Mouse (Mus musculus) cerebral cortex, adult 2 months (tissue): ENCODE data around the gene Chpt1.

Source experiments
- WGBS: fragments of 180-500 bp; shearing (Covaris S2); methylation state at CpG from one replicate; pipeline ENCODE4 v1.1.7; 2018; 5-methylcytosine and 5-hydroxymethylcytosine counted together

Chpt1 gene

GRCm38 (mm10) chr10:88494959-88495587 is 8.8 kb downstream of the Chpt1 start:
- WGBS = 86% methylated on average over 4 of the region's 4 CpGs

GRCm38 (mm10) chr10:88492658-88493057 is 11.2 kb downstream of the Chpt1 start:
- WGBS = 63% methylated on average over 8 of the region's 8 CpGs

GRCm38 (mm10) chr10:88491632-88492031 is 12.2 kb downstream of the Chpt1 start:
- WGBS = 61% methylated on average over 7 of the region's 7 CpGs

- WGBS = 93% methylated on average over 5 of the region's 5 CpGs
Observed at GRCm38 (mm10) chr10:88488629-88489028, 15.2 kb downstream of the Chpt1 start.

- 95% methylated on average over 10 of the region's 10 CpGs for whole genome bisulfite sequencing
Observed at GRCm38 (mm10) chr10:88482866-88483265, 21.0 kb downstream of the Chpt1 start.

- WGBS = 78% methylated on average over 18 of the region's 18 CpGs
Observed at GRCm38 (mm10) chr10:88460122-88460820, 43.6 kb downstream of the Chpt1 start.

- WGBS = 85% methylated on average over 33 of the region's 33 CpGs
Observed at GRCm38 (mm10) chr10:88459502-88459992, 44.3 kb downstream of the Chpt1 start, which contains the start of gene Sycp3. Gene Sycp3 (plus strand): TSS chr10:88459569.

- WGBS = 63% methylated on average over 6 of the region's 6 CpGs
Observed at GRCm38 (mm10) chr10:88457816-88458215, 46.1 kb downstream of the Chpt1 start.

- 66% methylated on average over 6 of the region's 6 CpGs for WGBS
Observed at GRCm38 (mm10) chr10:88451990-88452389, 51.9 kb downstream of the Chpt1 start.

GRCm38 (mm10) chr10:88451221-88451620 is 52.7 kb downstream of the Chpt1 start:
- 21% methylated on average over 2 of the region's 2 CpGs for WGBS

GRCm38 (mm10) chr10:88441224-88441623 is 62.6 kb downstream of the Chpt1 start:
- 81% methylated on average over 6 of the region's 6 CpGs for WGBS

- 90% methylated on average over 6 of the region's 6 CpGs for WGBS
Observed at GRCm38 (mm10) chr10:88427998-88428397, 75.9 kb downstream of the Chpt1 start.

GRCm38 (mm10) chr10:88426896-88427295 is 77.0 kb downstream of the Chpt1 start:
- 51% methylated on average over 5 of the region's 5 CpGs for WGBS

GRCm38 (mm10) chr10:88426158-88426816 is 77.6 kb downstream of the Chpt1 start:
- WGBS = 82% methylated on average over 2 of the region's 2 CpGs

- WGBS = 83% methylated on average over 19 of the region's 19 CpGs
Observed at GRCm38 (mm10) chr10:88420655-88421435, 83.0 kb downstream of the Chpt1 start.

- WGBS = 59% methylated on average over 11 of the region's 11 CpGs
Observed at GRCm38 (mm10) chr10:88420141-88420541, 83.7 kb downstream of the Chpt1 start.

GRCm38 (mm10) chr10:88417686-88418085 is 86.2 kb downstream of the Chpt1 start:
- WGBS = 85% methylated on average over 5 of the region's 5 CpGs

GRCm38 (mm10) chr10:88412290-88412995 is 91.4 kb downstream of the Chpt1 start:
- WGBS = 65% methylated on average over 17 of the region's 17 CpGs

- 57% methylated on average over 2 of the region's 2 CpGs for WGBS
Observed at GRCm38 (mm10) chr10:88409751-88410150, 94.1 kb downstream of the Chpt1 start.

- 89% methylated on average over 12 of the region's 12 CpGs for WGBS
Observed at GRCm38 (mm10) chr10:88407875-88408631, 95.8 kb downstream of the Chpt1 start.
